Mouse (Mus musculus) right cerebral cortex, adult 18-20 months (tissue): ENCODE measurements around the gene Tspan12.
"Not testable (repeated sequence)": the region's sequence is repeated elsewhere in the genome, so short reads cannot be mapped to it uniquely, and the experiment has no call there.

Experiments used
- DNase-seq: peaks from one replicate; pipeline ENCODE4 v3.0.0; 2022; ENCODE audit warnings: mixed read lengths

The Tspan12 gene

GRCm38 (mm10) chr6:21828001-21828400 lies 24.3 kb downstream of the Tspan12 start:
- no peak for DNase-seq

GRCm38 (mm10) chr6:21823694-21824093 lies 28.6 kb downstream of the Tspan12 start:
- DNase-seq = no peak

- no peak for DNase-seq
Measured at GRCm38 (mm10) chr6:21823281-21823680, 29.0 kb downstream of the Tspan12 start.

- DNase-seq = no peak
Measured at GRCm38 (mm10) chr6:21822721-21823134, 29.6 kb downstream of the Tspan12 start.

GRCm38 (mm10) chr6:21818107-21818807 lies 34.1 kb downstream of the Tspan12 start:
- no peak for DNase-seq

GRCm38 (mm10) chr6:21806005-21806404 lies 46.3 kb downstream of the Tspan12 start:
- no peak for DNase-seq

GRCm38 (mm10) chr6:21805013-21805570 lies 47.2 kb downstream of the Tspan12 start:
- no peak for DNase-seq

- DNase-seq = no peak
Measured at GRCm38 (mm10) chr6:21803483-21804340, 48.6 kb downstream of the Tspan12 start.

- DNase-seq = no peak
Measured at GRCm38 (mm10) chr6:21798581-21798980, 53.7 kb downstream of the Tspan12 start.

GRCm38 (mm10) chr6:21797087-21797486 lies 55.2 kb downstream of the Tspan12 start:
- no peak for DNase-seq

- no peak for DNase-seq
Measured at GRCm38 (mm10) chr6:21796413-21796812, 55.9 kb downstream of the Tspan12 start.

- DNase-seq = no peak
Measured at GRCm38 (mm10) chr6:21795410-21795809, 56.9 kb downstream of the Tspan12 start.

GRCm38 (mm10) chr6:21795072-21795407 lies 57.3 kb downstream of the Tspan12 start:
- peak; percentile 39 for DNase-seq

GRCm38 (mm10) chr6:21794337-21795071 lies 57.8 kb downstream of the Tspan12 start:
- no peak for DNase-seq

- no peak for DNase-seq
Measured at GRCm38 (mm10) chr6:21791307-21791706, 61.0 kb downstream of the Tspan12 start.

GRCm38 (mm10) chr6:21790550-21791086 lies 61.7 kb downstream of the Tspan12 start:
- DNase-seq = no peak

- no peak for DNase-seq
Measured at GRCm38 (mm10) chr6:21790036-21790435, 62.3 kb downstream of the Tspan12 start.

- not testable (repeated sequence) for DNase-seq
Measured at GRCm38 (mm10) chr6:21789582-21789981, 62.7 kb downstream of the Tspan12 start.

- DNase-seq = no peak
Measured at GRCm38 (mm10) chr6:21787757-21788156, 64.6 kb downstream of the Tspan12 start.

- no peak for DNase-seq
Measured at GRCm38 (mm10) chr6:21787274-21787673, 65.0 kb downstream of the Tspan12 start.

GRCm38 (mm10) chr6:21774213-21774916 lies 78.0 kb downstream of the Tspan12 start:
- DNase-seq = no peak

GRCm38 (mm10) chr6:21769447-21769809 lies 82.9 kb downstream of the Tspan12 start:
- DNase-seq = no peak
